Mouse (Mus musculus) spleen, adult 2 months (tissue): ENCODE results near the gene Med29.

Experiments used
- CTCF ChIP-seq: fragments of 200-500 bp; IDR thresholded peaks from 2 replicates; pipeline ENCODE4 v1.5.1; 2011; ENCODE audit warnings: mild to moderate bottlenecking, inconsistent platforms; ENCODE audit not compliant: insufficient read depth, insufficient read length, insufficient replicate concordance; ENCODE audit errors: extremely low read depth
- POLR2A ChIP-seq: fragments of 200-500 bp; IDR thresholded peaks from 2 replicates; pipeline ENCODE4 v1.6.1; 2011; ENCODE audit warnings: low read depth, low read length, inconsistent platforms

GRCm38 (mm10) chr7:28418096-28418670, 25.7 kb upstream of the Med29 start:
- TF ChIP-seq CTCF (no peak), POLR2A (no peak)
